Mouse (Mus musculus) liver, embryonic 14 days (tissue): ENCODE results near the gene Bcdin3d. TPM values are rescaled to one million over a fixed set of nuclear protein-coding genes. Genes with fewer than 3 reads are reported as not detected.

ENCODE experiments used
- polyA plus RNA-seq: library from polyadenylated mRNA; depleted of rRNA; stranded (reverse); fragments of >200 nt; gene quantifications from 2 replicates; pipeline ENCODE4 v1.2.3, GENCODE M21; 2012; rRNA removed

Gene Bcdin3d
- 2.8 and 3.0 TPM in 2 replicates for polyA plus RNA-seq

DNA sequence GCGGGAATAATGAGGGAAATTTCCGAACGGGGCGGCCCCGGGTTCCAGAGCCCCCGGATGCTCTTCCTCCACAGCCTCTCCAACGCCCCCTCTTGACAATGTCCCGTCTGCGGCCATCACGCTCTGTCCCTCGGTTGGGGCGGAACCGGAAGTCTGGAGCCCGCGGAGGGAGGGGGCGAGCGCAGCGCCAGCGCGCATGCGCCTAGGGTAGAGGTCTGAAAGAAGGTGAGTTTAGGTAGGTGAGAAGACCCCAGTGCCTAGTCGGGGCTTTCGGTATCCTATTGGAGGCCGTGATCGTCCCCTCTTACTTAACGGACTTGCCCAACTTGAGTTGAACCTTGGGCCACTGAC is at the start of gene Bcdin3d:
TSS of gene Bcdin3d (minus strand) at position 155 of the 351 bp plus-strand sequence.

DNA sequence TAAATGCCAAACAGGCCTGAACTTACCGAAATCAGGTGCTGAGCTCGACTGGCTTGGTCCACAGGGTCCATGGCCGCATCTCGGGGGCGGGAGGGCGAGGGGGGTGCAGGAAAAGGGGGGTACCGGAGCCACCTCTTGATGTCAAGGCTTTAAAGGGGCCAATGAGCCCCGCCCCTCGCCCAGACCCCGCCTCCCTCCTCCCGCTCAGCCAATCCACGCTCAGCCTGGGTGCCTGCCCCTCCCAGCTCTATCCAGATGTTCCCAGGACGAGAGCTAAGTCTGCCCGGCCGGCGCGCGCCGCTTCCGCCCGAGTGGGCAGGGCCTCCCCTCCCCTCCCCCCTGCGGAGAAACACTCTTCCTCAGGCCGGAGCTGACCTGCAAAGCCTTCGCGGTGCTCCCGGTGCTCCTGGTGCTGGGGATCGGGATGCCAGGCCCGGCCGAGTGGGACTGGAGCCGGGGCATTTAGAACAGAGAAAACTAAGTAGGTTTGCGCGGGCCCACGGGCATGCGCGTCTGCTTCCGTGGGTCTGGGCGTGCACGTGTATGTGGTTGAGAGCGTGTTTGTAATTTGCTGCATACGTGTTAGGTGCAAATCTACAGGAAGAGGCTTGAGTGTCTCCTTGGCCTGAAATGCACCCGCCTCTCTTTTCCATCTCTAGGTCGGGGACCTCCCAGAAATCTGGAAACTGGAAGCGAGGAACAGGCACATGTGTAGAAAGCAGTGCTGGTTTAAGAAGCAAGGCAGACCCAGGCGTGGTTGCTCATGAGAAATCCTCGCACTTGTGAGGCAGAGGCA is 16.7 kb downstream of the Bcdin3d start, which contains the start of gene Nckap5l:
TSS of gene Nckap5l (minus strand) at position 143 of the 796 bp plus-strand sequence.

Other genes starting within 250 kb of the Bcdin3d start
- gene Kcnh3, start 249.9 kb downstream of the Bcdin3d start, polyA plus RNA-seq, result 0.09 and 0.16 TPM in 2 replicates
- gene Mcrs1, start 222.8 kb downstream of the Bcdin3d start, polyA plus RNA-seq, result 23.9 and 27.0 TPM in 2 replicates
- 8.8 and 9.9 TPM in 2 replicates for gene Prpf40b, start 179.6 kb downstream of the Bcdin3d start, polyA plus RNA-seq
- 0.01 TPM in 1 of 2 replicates, not detected in the other for gene Fam186b, start 178.8 kb downstream of the Bcdin3d start, polyA plus RNA-seq
- 3.6 and 4.1 TPM in 2 replicates for gene Fmnl3, start 104.2 kb downstream of the Bcdin3d start, polyA plus RNA-seq
- gene Tmbim6, start 81.8 kb downstream of the Bcdin3d start, polyA plus RNA-seq, result 90.8 and 111 TPM in 2 replicates
- gene Nckap5l, start 17.0 kb downstream of the Bcdin3d start, polyA plus RNA-seq, result 0.70 and 0.80 TPM in 2 replicates
- gene Faim2, start 53.4 kb upstream of the Bcdin3d start, polyA plus RNA-seq, result 0.02 TPM in 1 of 2 replicates, not detected in the other
- not detected in 2 replicates for gene Aqp2, start 104.3 kb upstream of the Bcdin3d start, polyA plus RNA-seq
- 0.05 and 0.06 TPM in 2 replicates for gene Aqp5, start 116.1 kb upstream of the Bcdin3d start, polyA plus RNA-seq
- not detected in 2 replicates for gene Aqp6, start 126.7 kb upstream of the Bcdin3d start, polyA plus RNA-seq
- gene Racgap1, start 176.9 kb upstream of the Bcdin3d start, polyA plus RNA-seq, result 51.8 and 58.7 TPM in 2 replicates
- gene Asic1, start 195.6 kb upstream of the Bcdin3d start, polyA plus RNA-seq, result 0.13 and 0.23 TPM in 2 replicates
- 6.2 and 7.0 TPM in 2 replicates for gene Smarcd1, start 227.4 kb upstream of the Bcdin3d start, polyA plus RNA-seq
- 0.41 TPM in 1 of 2 replicates, not detected in the other for gene Gm17349, start 230.8 kb upstream of the Bcdin3d start, polyA plus RNA-seq
- gene Gpd1, start 242.8 kb upstream of the Bcdin3d start, polyA plus RNA-seq, result 7.7 and 8.5 TPM in 2 replicates